Mouse (Mus musculus) bone marrow macrophage, adult 2 months (primary cell): ENCODE measurements around the gene Gsk3b.

Source experiments
- CTCF ChIP-seq: IDR thresholded peaks from 2 replicates; pipeline ENCODE4 v1.5.1; 2012; ENCODE audit warnings: low read depth, mild to moderate bottlenecking, low read length, moderate library complexity
- POLR2A ChIP-seq: IDR thresholded peaks from 2 replicates; pipeline ENCODE4 v1.6.1; 2012; ENCODE audit warnings: mild to moderate bottlenecking, low read depth, low read length, borderline replicate concordance

GRCm38 (mm10) chr16:38190531-38190930 is 101.7 kb downstream of the Gsk3b start:
- TF ChIP-seq POLR2A (no peak), CTCF (no peak)
